Mouse (Mus musculus) limb, embryonic 12.5 days (tissue): ENCODE results near the gene Gm43638. TPM values are rescaled to one million over a fixed set of nuclear protein-coding genes. Genes with fewer than 3 reads are reported as not detected.
"Not testable (repeated sequence)": the region's sequence is repeated elsewhere in the genome, so short reads cannot be mapped to it uniquely, and the experiment has no call there.

ENCODE experiments used
- ATAC-seq: fragments of 200-750 bp; cut with Nextera tagmentation; 2 replicates; pipeline ENCODE4 v1.8.0; 2017; ENCODE audit warnings: low read depth, moderate TSS enrichment; ENCODE audit not compliant: insufficient number of reproducible peaks, insufficient read depth, low FRiP score, low TSS enrichment
- H3K27ac ChIP-seq: fragments of 300-500 bp; sonication (generic); 2 replicates; pipeline ENCODE4 v1.5.1; 2016; ENCODE audit warnings: mild to moderate bottlenecking, moderate library complexity
- H3K27me3 ChIP-seq: fragments of 300-500 bp; sonication (generic); 2 replicates; pipeline ENCODE4 v1.6.1; 2016; ENCODE audit warnings: mild to moderate bottlenecking, moderate library complexity
- H3K36me3 ChIP-seq: fragments of 300-500 bp; sonication (generic); 2 replicates; pipeline ENCODE4 v1.6.1; 2016; ENCODE audit warnings: mild to moderate bottlenecking, moderate library complexity
- H3K4me1 ChIP-seq: fragments of 300-500 bp; sonication (generic); replicated peaks from 2 replicates; pipeline ENCODE4 v1.6.1; 2016
- H3K4me2 ChIP-seq: fragments of 300-500 bp; sonication (generic); 2 replicates; pipeline ENCODE4 v1.6.1; 2016; ENCODE audit warnings: mild to moderate bottlenecking, moderate library complexity
- H3K4me3 ChIP-seq: fragments of 300-500 bp; sonication (generic); replicated peaks from 2 replicates; pipeline ENCODE4 v1.5.1; 2016; ENCODE audit warnings: mild to moderate bottlenecking
- H3K9ac ChIP-seq: fragments of 300-500 bp; sonication (generic); replicated peaks from 2 replicates; pipeline ENCODE4 v1.6.1; 2016; ENCODE audit warnings: mild to moderate bottlenecking, moderate library complexity
- H3K9me3 ChIP-seq: fragments of 300-500 bp; sonication (generic); 2 replicates; pipeline ENCODE4 v1.6.1; 2016; ENCODE audit warnings: mild to moderate bottlenecking, moderate library complexity
- WGBS: fragments of 180-500 bp; shearing (Covaris S2); methylation state at CpG from one replicate; pipeline ENCODE4 v1.1.7; 2016; 5-methylcytosine and 5-hydroxymethylcytosine counted together
- polyA plus RNA-seq: library from polyadenylated mRNA; unstranded; fragments of >200 nt; fragmentation: Nextera tagmentation; extraction: Ambion mirVana; gene quantifications from 2 replicates; pipeline ENCODE4 v1.2.1, GENCODE M21; 2016

The Gm43638 gene
- polyA plus RNA-seq, 1 experiment from 2014 or later, result not detected

DNA sequence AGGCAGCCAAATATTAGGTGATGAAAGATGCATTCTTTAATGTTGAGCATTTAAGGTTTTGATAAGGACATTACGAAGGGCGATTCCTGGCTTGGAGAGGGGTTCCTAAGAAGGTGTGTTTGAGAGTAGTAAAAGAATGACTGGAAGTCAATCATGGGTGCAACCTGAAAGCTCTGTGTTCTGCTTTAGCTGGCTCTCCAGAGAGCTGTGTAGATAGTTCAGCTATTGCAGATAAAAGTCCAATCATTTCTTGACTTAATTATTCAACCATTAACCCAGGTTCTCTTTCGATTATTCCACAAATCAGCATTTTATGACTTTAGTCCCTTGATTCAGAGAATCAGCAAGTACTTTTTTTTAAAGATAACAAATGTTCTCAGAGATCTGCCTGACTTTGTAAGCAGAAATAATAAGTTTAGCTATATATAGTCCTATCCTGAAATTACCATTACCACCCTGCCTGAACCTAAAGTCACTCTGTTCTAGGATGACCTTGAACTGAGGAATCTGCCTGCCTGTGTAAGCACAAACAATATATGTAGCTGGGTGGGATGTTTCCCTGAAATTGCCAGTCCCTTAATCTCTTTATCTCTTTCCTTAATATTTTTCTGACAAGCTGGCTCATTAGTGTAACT, 30.3 kb downstream of the Gm43638 start:
- Histone ChIP-seq H3K4me1 (no peaks in the 10 kb centered on the region), H3K4me3 (no peak overlapping the region), H3K27me3 (no peaks in the 10 kb centered on the region), H3K27ac (no peak overlapping the region), H3K9me3 (no peaks in the 10 kb centered on the region), H3K36me3 (no peaks in the 10 kb centered on the region), H3K9ac (no peak overlapping the region), H3K4me2 (no peak overlapping the region)
- 83% methylated on average over 3 of the region's 3 CpGs for WGBS
- no peak for ATAC-seq

DNA sequence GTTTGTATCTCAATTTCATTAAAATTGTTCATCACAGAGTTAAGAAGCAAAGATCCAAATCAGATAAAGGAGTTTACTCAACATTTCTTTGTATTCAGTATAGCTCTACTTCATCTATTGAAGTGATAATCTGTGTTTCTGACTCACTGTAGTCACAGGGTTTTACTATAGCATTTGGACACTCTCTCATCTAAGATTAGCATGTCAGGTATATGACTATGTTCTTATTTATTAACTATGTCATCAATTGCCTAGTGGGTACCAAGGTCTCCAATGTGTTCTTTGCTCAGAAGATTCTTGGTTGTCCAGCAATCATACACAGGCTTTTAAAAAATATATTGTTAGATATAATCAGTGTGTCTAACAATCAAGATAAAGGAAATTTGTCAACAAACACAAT, 31.1 kb downstream of the Gm43638 start:
- no peaks in the 10 kb centered on the region for H3K4me1 ChIP-seq
- no peak overlapping the region for H3K4me2 ChIP-seq
- H3K4me3 ChIP-seq, result no peak overlapping the region
- no peak overlapping the region for H3K27ac ChIP-seq
- no peaks in the 10 kb centered on the region for H3K36me3 ChIP-seq
- no peak overlapping the region for H3K9ac ChIP-seq
- H3K9me3 ChIP-seq, result no peaks in the 10 kb centered on the region
- no peak for ATAC-seq
- H3K27me3 ChIP-seq, result no peaks in the 10 kb centered on the region

DNA sequence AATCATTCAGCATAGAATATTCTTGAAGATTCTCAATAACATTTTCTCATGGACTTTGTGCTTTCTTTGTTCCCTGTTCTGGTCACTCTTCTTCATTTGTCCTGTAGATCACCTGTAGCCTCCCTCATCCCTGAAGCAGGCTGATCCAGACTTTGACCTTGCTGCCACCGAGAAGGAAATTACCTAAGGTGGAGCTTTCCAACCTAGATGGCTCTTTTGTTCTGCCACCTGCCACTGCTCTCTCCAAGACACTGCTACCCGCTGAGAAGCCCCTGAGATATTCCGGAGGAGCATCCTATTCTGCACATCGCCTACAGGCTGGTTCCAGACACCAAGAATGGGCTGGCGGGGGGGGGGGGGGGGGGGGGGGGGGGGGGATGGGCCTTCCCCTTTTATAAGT, 34.1 kb downstream of the Gm43638 start:
- not testable (repeated sequence) for H3K27me3 ChIP-seq, ATAC-seq
- WGBS, result 78% methylated on average over 4 of the region's 5 CpGs

DNA sequence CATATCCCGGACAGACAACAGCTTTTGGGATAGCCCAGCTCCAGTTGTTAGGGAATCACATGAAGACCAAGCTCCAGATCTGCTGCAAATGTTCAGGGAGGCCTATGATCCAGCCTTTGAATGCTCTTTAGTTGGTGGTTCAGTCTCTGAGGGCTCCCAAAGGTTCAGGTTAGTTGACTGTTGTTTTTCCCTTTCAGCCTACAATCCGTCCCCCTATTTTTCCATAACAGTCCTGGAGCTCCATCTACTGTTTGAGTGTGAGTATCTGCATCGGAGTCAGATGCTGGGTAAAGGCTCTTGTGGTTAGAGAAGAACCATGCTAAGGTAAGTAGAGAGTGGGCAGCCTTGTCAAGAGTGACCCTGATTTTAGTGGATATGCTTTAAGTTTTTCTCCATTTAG, 50.3 kb downstream of the Gm43638 start:
- 48% methylated on average over 3 of the region's 3 CpGs for WGBS
- Histone ChIP-seq H3K4me1 (no peaks in the 10 kb centered on the region), H3K9me3 (no peaks in the 10 kb centered on the region), H3K4me2 (no peak overlapping the region), H3K36me3 (no peaks in the 10 kb centered on the region), H3K9ac (no peak overlapping the region), H3K27me3 (no peaks in the 10 kb centered on the region), H3K4me3 (no peak overlapping the region), H3K27ac (no peak overlapping the region)
- no peak for ATAC-seq

More for the DNA sequence above, 34.1 kb downstream of the Gm43638 start:
- not testable (repeated sequence) for H3K36me3 ChIP-seq, H3K9ac ChIP-seq, H3K27ac ChIP-seq, H3K9me3 ChIP-seq, H3K4me3 ChIP-seq, H3K4me2 ChIP-seq, H3K4me1 ChIP-seq

DNA sequence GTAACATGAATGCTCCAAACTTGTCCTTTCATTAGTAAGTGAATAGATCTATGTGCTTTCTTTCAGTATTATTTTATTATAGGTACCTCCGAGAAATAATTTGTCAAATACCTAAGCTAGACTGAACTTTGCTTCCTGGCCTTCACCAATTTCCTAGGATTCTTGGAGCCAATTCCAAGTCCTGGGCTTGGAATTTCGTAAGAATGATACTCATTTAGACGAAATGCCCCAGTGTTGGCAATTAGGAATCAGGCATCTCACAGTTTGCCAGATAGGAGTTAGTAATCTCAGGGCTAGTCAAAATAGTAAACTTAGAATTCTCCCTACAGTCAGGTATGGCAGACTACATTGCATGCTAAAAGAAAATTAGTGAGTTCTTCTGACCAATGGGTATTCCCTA, 60.9 kb downstream of the Gm43638 start:
- 80% methylated on average over 3 of the region's 3 CpGs for WGBS
- no peaks in the 10 kb centered on the region for H3K9me3 ChIP-seq
- H3K4me1 ChIP-seq, result no peaks in the 10 kb centered on the region
- H3K9ac ChIP-seq, result no peak overlapping the region
- no peaks in the 10 kb centered on the region for H3K36me3 ChIP-seq
- H3K4me3 ChIP-seq, result no peak overlapping the region
- H3K4me2 ChIP-seq, result no peak overlapping the region
- ATAC-seq, result no peak
- no peaks in the 10 kb centered on the region for H3K27me3 ChIP-seq
- H3K27ac ChIP-seq, result no peak overlapping the region

DNA sequence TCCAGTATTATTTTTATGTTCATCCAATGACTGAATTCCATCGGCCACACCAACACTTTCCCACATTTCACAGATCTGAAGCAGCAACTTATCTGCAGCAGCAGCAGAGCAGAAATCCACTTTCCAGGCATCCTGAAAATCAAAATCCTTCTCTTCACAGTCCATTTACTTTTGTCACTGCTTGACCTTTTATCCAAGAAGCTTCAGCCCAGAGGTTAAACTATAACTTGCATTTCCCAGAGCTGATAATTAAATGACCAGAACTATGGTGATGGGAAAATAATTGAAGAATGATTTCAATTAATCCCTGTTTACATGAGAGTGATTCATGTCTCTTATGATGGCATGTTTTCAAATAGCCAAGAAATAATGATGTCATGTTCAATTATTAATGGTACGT, 62.6 kb downstream of the Gm43638 start, which contains the start of gene Ugt2b38:
Gene Ugt2b38 (minus strand): TSS at position 163 of the 400 bp plus-strand sequence.
- H3K9me3 ChIP-seq, H3K27me3 ChIP-seq, H3K36me3 ChIP-seq, H3K4me1 ChIP-seq, ATAC-seq, H3K9ac ChIP-seq, H3K27ac ChIP-seq, H3K4me3 ChIP-seq, H3K4me2 ChIP-seq: not testable (repeated sequence)
- 96% methylated on average over 1 of the region's 2 CpGs for WGBS

Other genes with a start within 250 kb of the Gm43638 start
- not detected in 2 replicates for gene Ugt2b37, start 232.0 kb downstream of the Gm43638 start, polyA plus RNA-seq
- gene Ugt2a3, start 149.6 kb downstream of the Gm43638 start, polyA plus RNA-seq, result not detected in 2 replicates
- gene Ugt2b38, start 62.6 kb downstream of the Gm43638 start, polyA plus RNA-seq, result not detected in 2 replicates
- not detected in 2 replicates for gene Ugt2a2, start 4.5 kb downstream of the Gm43638 start, polyA plus RNA-seq
- not detected in 2 replicates for gene Ugt2a1, start 4.1 kb upstream of the Gm43638 start, polyA plus RNA-seq
- gene Sult1b1, start 51.4 kb upstream of the Gm43638 start, polyA plus RNA-seq, result not detected in 2 replicates
- not detected in 2 replicates for gene Sult1d1, start 82.2 kb upstream of the Gm43638 start, polyA plus RNA-seq
- gene Sult1e1, start 104.8 kb upstream of the Gm43638 start, polyA plus RNA-seq, result not detected in 2 replicates
- not detected in 2 replicates for gene Csn1s1, start 179.4 kb upstream of the Gm43638 start, polyA plus RNA-seq
- not detected in 2 replicates for gene Csn2, start 212.8 kb upstream of the Gm43638 start, polyA plus RNA-seq